Mouse (Mus musculus) right cerebral cortex, postnatal 36 days (tissue): Measurements from ENCODE around the gene Fitm1.

Experiments used
- DNase-seq, 2 experiments: peaks; one replicate each; pipeline ENCODE4 v3.0.0; 2022; ENCODE audit warnings: low spot score in 2 of 2, mixed read lengths in 1 of 2

Gene Fitm1

GRCm38 (mm10) chr14:55575302-55575701, at the start of gene Fitm1:
TSS of gene Fitm1 (plus strand) at chr14:55575617.
- DNase-seq: no peak

GRCm38 (mm10) chr14:55526674-55527073, 48.7 kb upstream of the Fitm1 start:
- no peak for DNase-seq

- no peak for DNase-seq
Measured at GRCm38 (mm10) chr14:55527940-55528339, 47.5 kb upstream of the Fitm1 start.

- DNase-seq: no peak
Measured at GRCm38 (mm10) chr14:55536116-55536745, 39.2 kb upstream of the Fitm1 start.

- peak; percentile 69 to 76 for DNase-seq
Measured at GRCm38 (mm10) chr14:55540067-55540786, 35.2 kb upstream of the Fitm1 start, which contains the start of gene Pck2. TSS of gene Pck2 (plus strand) at chr14:55540266.

- peak; percentile 53 to 70 for DNase-seq
Measured at GRCm38 (mm10) chr14:55540787-55541321, 34.6 kb upstream of the Fitm1 start.

GRCm38 (mm10) chr14:55542268-55542667, 33.1 kb upstream of the Fitm1 start:
- DNase-seq: no peak

- no peak for DNase-seq
Measured at GRCm38 (mm10) chr14:55544334-55544733, 31.1 kb upstream of the Fitm1 start.

GRCm38 (mm10) chr14:55550191-55550590, 25.2 kb upstream of the Fitm1 start:
- DNase-seq: no peak

- DNase-seq: no peak
Measured at GRCm38 (mm10) chr14:55551347-55551746, 24.1 kb upstream of the Fitm1 start.

GRCm38 (mm10) chr14:55551794-55552193, 23.6 kb upstream of the Fitm1 start:
- DNase-seq: no peak

- DNase-seq: no peak
Measured at GRCm38 (mm10) chr14:55554635-55555034, 20.8 kb upstream of the Fitm1 start.

GRCm38 (mm10) chr14:55555788-55556187, 19.6 kb upstream of the Fitm1 start:
- DNase-seq: no peak

GRCm38 (mm10) chr14:55557003-55557402, 18.4 kb upstream of the Fitm1 start:
- peak in 1 of 2 experiments; percentile 51 for DNase-seq

GRCm38 (mm10) chr14:55557587-55557986, 17.8 kb upstream of the Fitm1 start:
- DNase-seq: no peak

- DNase-seq: no peak
Measured at GRCm38 (mm10) chr14:55558740-55559448, 16.5 kb upstream of the Fitm1 start.

GRCm38 (mm10) chr14:55559799-55560201, 15.6 kb upstream of the Fitm1 start, which contains the start of gene Dcaf11:
TSS of gene Dcaf11 (plus strand) at chr14:55560006.
- peak; percentile 83 to 84 for DNase-seq

GRCm38 (mm10) chr14:55560202-55561073, 15.0 kb upstream of the Fitm1 start, which contains the start of gene A730061H03Rik:
TSS of gene A730061H03Rik (minus strand) at chr14:55560406.
- peak; percentile 98 to 99 for DNase-seq

GRCm38 (mm10) chr14:55561860-55562259, 13.6 kb upstream of the Fitm1 start:
- DNase-seq: no peak

GRCm38 (mm10) chr14:55563249-55563648, 12.2 kb upstream of the Fitm1 start:
- no peak for DNase-seq

GRCm38 (mm10) chr14:55565748-55566147, 9.7 kb upstream of the Fitm1 start:
- DNase-seq: no peak
